Mouse (Mus musculus) MEL-GATA-1-ER (cell line): ENCODE measurements at regions not wholly inside any gene's neighbourhood (a gene's known extent, or its start where the extent isn't known, plus 50 kb on each side); places are given as distances from the start of the nearest gene placed in this dataset.

Experiments used
- DNase-seq: peaks from one replicate; pipeline ENCODE4 v3.0.0-alpha.2; 2012; ENCODE audit warnings: low read depth; ENCODE audit errors: extremely low read depth

DNA sequence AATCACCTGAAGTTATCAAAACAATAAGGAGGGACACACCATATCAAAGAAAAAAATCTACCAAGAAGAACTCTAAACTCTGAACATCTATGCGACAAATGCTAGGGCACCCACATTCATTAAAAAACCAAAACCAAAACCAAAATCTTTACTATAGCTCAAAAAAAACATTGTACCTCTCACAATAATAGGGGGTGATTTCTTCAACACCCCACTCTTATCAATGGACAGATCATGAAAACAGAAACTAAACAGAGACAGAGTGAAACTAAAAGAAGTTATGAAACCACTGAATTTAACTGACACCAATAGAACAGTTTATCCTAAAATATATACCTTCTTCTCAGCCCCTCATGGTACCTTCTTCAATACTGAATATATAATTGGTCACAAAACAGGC, 1314.5 kb upstream of the Gm7489 start:
- no peak for DNase-seq

- no peak for DNase-seq
These were observed 1307.1 kb upstream of the Gm7489 start for GRCm38 (mm10) chr15:52577614-52578013.

- DNase-seq, result no peak
These were observed 1295.3 kb upstream of the Gm7489 start for GRCm38 (mm10) chr15:52589391-52589790.

DNA sequence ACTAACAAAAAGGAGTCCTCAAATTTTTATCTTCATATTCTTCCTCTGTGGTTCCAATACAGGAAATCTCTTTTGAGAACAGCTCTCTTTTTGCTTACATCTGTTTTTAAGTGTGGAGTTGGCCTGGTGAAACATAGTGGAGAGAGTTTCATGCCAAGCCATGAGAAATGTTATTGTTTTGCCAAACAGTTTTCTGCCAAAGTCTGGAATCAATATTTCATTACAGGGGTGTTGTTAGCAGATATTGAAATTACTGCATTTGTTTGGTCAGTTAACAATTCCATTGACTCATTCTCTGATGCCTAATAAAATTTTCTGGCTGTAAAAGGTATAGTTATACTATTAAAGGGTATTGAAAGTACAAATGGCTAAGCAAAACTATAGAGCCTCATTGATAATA, 1285.2 kb upstream of the Gm7489 start:
- DNase-seq, result no peak

- DNase-seq, result no peak
These were observed 1284.7 kb upstream of the Gm7489 start for GRCm38 (mm10) chr15:52599957-52600356.

DNA sequence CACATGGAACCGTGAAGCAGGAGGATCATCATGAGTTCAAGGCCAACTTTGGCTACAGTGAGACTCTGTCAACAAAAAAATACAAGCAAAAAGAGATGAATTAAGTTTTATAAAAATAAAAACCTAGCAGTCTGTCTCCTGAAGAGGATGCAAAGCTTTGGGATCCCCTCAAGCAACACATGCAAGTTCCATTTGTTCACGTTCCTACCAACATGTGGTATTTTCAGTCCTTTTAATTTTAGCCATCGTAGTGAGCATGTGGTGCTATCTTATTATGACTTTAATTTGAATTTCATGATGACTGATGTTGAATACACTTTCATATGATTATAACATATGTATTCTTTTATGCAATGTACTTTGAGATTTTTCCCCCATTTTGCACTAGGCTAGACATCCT, 1244.9 kb upstream of the Gm7489 start:
- DNase-seq, result no peak

DNA sequence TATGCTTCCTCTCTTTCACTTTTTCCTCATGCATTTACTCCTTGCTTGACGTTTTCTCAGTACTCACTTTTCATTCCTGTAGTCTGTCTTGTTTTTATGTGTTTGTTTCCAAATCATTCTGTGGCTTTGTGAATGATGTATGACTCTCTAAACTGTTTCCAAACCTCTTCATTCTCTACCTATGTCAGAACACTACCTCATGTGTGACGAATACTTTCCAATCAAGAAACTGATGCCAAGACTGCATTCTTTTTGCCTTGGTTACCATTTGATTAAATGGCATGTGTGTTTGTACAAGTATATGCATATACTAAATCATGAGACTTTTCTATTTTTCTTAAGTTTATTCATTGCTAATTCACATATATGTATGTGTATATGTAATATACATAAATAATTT, 1238.7 kb upstream of the Gm7489 start:
- DNase-seq, result no peak

GRCm38 (mm10) chr15:52657916-52658315, 1226.8 kb upstream of the Gm7489 start:
- no peak for DNase-seq
